Mouse (Mus musculus): ENCODE results near the gene Zfp750.

Zfp750 gene

DNA sequence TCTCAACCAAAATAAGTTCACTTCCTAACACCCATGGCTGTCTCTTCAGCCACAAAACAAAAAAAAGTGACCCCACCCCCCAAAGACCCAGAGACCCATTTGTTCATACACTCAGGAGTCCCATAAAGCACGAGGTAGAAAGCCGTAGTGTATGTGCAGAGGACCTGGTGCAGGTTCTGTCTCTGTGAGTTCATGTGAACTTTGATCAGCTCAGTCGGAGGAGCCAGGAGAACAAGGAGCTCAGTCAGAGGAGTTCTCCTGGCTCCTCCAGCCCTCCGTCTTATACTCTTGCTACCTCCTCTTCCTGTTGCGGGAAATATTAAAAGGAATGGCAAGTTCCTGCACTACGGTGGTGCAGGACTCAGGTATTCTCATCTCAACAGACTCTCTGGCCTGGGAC lies 51.7 kb downstream of the Zfp750 start:
- WGBS = 93% methylated on average over 6 of the region's 6 CpGs

Data from cerebral cortex, adult 2 months (tissue).